Mouse (Mus musculus) right cerebral cortex, adult 18-20 months (tissue): ENCODE results near the gene Mapkapk5.

ENCODE experiments used
- DNase-seq: peaks from one replicate; pipeline ENCODE4 v3.0.0; 2022; ENCODE audit warnings: mixed read lengths

Gene Mapkapk5

DNA sequence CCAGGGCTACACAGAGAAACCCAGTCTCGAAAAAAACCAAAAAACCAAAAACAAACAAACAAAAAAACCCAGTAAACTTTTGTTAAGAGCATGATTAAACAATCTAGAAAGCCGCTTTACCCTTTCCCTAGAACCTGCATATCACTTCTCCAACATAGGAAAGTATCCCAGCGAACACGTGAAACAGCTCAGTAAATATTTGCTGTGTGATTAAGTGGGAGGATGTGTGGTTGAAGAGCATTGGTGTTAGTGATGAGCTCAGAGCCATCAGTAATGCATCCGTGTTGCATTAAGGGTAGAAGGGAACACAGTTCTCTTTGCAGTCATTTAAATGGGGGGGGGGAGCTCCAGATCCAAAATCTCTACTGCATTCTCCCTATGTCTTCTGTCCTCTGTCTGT, 60.9 kb downstream of the Mapkapk5 start:
- no peak for DNase-seq

DNA sequence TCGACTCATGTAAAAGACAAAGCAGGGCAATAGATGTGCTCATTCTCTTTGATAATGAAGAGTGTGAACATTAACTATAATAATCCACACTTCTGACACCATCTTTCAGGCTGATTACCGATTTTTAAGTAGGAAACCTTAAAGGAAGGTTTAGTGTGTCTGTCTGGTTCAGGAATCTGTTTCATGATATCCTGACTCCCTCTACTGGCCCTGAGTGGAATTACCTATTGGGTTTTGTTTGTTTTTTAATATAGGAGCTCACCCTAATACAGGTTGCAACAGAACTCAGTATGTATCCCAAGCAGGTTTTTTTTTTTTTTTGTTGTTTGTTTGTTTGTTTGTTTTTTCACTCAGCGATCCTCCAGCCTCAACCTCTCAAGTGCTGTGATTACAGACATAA, 68.0 kb downstream of the Mapkapk5 start:
- DNase-seq = peak; percentile 25

DNA sequence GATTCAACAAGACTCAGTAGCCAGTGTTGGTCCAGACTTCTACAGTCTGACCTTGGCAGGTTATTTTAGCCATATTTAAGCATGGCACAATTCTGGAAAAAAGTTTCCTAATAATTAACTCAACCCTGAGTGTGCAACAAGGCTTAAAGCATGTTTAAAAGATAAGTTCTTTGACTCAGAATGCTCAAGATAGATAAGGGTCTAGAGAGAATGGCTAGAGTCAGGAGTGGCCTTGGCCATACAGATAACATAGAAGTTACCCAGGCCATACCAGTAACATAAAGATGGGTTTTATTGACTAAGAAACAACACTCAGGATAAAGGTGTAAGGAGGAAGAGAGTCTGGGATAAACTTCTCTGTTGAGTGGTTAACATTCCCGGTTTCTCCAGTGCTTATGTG, 69.7 kb downstream of the Mapkapk5 start:
- DNase-seq = no peak
